Mouse (Mus musculus) megakaryocyte, embryonic 14.5 days (primary cell): ENCODE measurements around the gene Fstl3. TPM values are rescaled to one million over a fixed set of nuclear protein-coding genes. Genes with fewer than 3 reads are reported as not detected.

Experiments used
- H3K27me3 ChIP-seq: replicated peaks from 2 replicates; pipeline ENCODE3; 2012; ENCODE audit warnings: inconsistent platforms
- H3K36me3 ChIP-seq: replicated peaks from 2 replicates; pipeline ENCODE3; 2012; ENCODE audit warnings: low read length, inconsistent platforms, mixed read lengths
- H3K4me1 ChIP-seq: 2 replicates; pipeline ENCODE4 v1.6.1; 2012; ENCODE audit warnings: inconsistent platforms
- H3K4me3 ChIP-seq: replicated peaks from 2 replicates; pipeline ENCODE3; 2012; ENCODE audit warnings: moderate library complexity, mild to moderate bottlenecking, inconsistent platforms
- H3K9me3 ChIP-seq: 2 replicates; pipeline ENCODE4 v1.6.1; 2012; ENCODE audit warnings: inconsistent platforms
- FLI1 ChIP-seq: IDR thresholded peaks from 2 replicates; pipeline ENCODE4 v1.6.1; 2012; ENCODE audit warnings: low read length, inconsistent platforms, mixed read lengths
- GATA1 ChIP-seq: IDR thresholded peaks from 3 replicates; pipeline ENCODE4 v1.6.1; 2012; ENCODE audit warnings: mixed read lengths, low read length, inconsistent platforms, borderline replicate concordance
- polyA plus RNA-seq: library from polyadenylated mRNA; stranded (reverse); fragments of >175 nt; gene quantifications from 2 replicates; pipeline ENCODE4 v1.2.3, GENCODE M21; 2012; ENCODE audit warnings: low replicate concordance; ENCODE audit not compliant: insufficient read depth

Fstl3 gene
- polyA plus RNA-seq, 1 experiment: 1.6 TPM

DNA sequence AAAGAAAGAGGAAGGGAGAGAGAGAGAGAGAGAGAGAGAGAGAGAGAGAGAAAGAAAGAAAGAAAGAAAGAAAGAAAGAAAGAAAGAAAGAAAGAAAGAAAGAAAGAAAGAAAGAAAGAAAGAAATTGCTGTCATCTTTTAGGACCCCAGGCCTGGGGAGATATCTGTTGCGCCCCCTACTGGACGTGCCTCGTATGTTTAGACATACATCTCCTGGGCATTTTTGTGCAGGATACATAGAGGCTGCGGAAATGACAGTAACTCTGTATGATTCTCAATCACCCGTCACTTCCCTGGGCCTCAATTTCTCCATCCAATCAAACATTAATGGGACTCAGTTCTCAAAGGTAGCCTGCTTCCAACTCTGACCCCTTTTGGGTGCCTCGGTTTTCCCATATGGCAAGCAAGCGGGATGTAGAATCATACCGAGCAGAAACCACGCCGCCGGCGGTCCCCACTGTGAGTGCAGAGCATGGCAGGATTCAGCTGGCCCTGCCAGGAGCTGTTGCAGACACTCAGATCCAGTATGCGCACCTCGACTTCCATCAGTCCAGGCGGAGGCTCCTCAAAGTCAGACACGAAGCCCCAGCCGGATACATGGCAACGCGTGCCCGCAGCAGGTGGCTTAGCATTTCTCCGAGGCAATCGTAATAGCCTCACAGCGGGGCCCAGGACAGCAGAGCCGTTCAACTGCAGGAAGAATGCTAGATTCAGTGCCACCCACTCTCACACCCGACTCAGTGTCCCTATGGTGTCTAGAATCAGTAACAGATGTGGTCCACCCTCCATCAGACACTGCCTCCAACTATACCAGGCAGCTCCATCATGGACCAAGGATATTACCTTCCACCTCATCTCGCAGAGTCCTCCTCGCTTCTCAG lies 7.1 kb downstream of the Fstl3 start:
- Histone ChIP-seq H3K36me3 (no peaks in the 10 kb centered on the region), H3K27me3 (peaks cover 28% of the 10 kb centered on the region), H3K9me3 (no peaks in the 10 kb centered on the region), H3K4me1 (peaks cover 53% of the 10 kb centered on the region), H3K4me3 (no peak overlapping the region)
- no peak for TF ChIP-seq GATA1

DNA sequence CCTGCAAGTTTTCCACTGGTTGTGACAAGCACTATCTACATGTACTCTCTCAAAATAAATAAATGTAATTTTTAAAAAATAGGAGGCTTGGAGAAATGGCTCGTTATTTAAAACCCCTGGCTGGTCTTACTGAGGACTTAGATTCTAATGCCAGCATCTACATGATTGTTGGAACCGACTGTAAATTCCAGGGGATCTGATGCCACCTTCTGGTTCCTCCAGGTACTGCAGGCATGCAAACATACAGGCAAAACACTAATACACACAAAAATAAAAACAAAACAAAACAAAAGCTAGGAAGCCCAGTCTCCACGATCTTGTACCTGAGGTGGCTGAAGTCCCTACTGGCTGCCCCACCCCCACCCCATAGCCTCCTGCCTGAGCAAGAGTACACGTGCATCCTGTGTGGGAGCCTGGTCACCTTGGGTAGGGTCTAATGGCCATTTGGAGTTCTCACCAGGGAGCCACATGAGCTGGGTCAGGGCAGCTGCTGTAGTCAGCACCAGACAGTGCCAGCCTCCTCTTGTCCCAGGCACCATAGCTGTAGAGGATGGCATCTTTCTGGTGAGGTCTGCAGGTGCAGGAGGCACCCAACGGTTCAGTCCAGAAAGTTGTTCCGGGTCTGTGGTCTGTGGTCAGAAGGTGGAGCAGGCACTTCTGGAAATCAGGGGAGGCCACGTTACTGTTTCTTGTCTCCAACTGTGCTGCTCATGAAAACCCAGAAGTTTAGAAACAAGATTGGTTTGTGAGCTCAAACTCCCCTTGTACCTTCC lies 11.5 kb downstream of the Fstl3 start:
- H3K4me1 ChIP-seq: peaks cover 37% of the 10 kb centered on the region
- peak overlapping the region; percentile 68 for H3K4me3 ChIP-seq
- no peaks in the 10 kb centered on the region for H3K9me3 ChIP-seq
- peaks cover 26% of the 10 kb centered on the region for H3K27me3 ChIP-seq
- H3K36me3 ChIP-seq: no peaks in the 10 kb centered on the region
- TF ChIP-seq FLI1 (no peak), GATA1 (no peak)

- no peak for TF ChIP-seq FLI1
- TF ChIP-seq GATA1: no peak
- H3K27me3 ChIP-seq: peaks cover 31% of the 10 kb centered on the region
- H3K4me1 ChIP-seq: peaks cover 40% of the 10 kb centered on the region
- H3K9me3 ChIP-seq: no peaks in the 10 kb centered on the region
- H3K4me3 ChIP-seq: no peak overlapping the region
- no peaks in the 10 kb centered on the region for H3K36me3 ChIP-seq
These were observed 12.5 kb downstream of the Fstl3 start for GRCm38 (mm10) chr10:79789581-79789980.

GRCm38 (mm10) chr10:79790861-79791260 lies 13.8 kb downstream of the Fstl3 start, which contains the start of gene Prss57:
TSS of gene Prss57 (minus strand) at chr10:79790961.
- TF ChIP-seq FLI1: no peak
- no peak for TF ChIP-seq GATA1
- Histone ChIP-seq H3K36me3 (no peaks in the 10 kb centered on the region), H3K27me3 (peaks cover 30% of the 10 kb centered on the region), H3K4me1 (peaks cover 46% of the 10 kb centered on the region), H3K9me3 (peaks cover 2% of the 10 kb centered on the region; the same call in 1 of the 2 replicates), H3K4me3 (no peak within 1 kb of the TSS)

DNA sequence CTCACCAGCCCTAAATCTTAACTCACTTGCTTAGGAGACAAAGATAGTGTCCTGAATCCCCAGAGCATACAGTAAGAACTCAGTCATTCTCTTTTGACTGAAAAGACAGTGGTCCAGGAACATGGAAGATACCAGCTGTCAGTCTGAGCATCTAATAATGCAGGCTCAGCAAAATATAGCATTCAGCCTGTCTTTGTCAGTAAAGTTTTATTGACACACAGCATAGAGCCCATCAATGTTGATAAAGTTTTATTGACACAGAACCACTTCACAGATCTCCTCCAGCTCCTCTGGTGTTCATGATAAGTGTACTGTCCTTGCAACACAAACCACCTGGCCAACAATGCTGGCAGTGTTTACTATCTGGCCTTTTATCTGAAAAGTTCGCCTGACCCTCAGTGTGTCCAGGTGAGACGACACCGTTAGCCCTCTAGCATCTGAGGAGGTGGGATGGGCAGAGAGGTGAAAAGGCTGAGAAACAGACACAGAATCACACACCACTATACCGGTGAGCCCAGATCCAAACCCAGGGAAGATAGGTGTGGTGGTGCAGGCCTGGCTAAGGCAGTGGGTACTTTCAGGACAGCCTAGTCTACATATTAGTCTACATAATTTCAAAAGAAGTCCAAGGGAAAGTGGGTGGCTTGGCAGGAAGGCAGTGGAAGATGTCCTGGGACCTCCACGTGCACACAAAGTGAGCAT lies 15.4 kb downstream of the Fstl3 start:
- H3K36me3 ChIP-seq: no peaks in the 10 kb centered on the region
- TF ChIP-seq FLI1: no peak
- TF ChIP-seq GATA1: no peak
- H3K4me1 ChIP-seq: peaks cover 56% of the 10 kb centered on the region
- peaks cover 2% of the 10 kb centered on the region; the same call in 1 of the 2 replicates for H3K9me3 ChIP-seq
- H3K4me3 ChIP-seq: peak overlapping the region; percentile 93
- H3K27me3 ChIP-seq: peaks cover 26% of the 10 kb centered on the region

- Histone ChIP-seq H3K27me3 (peaks cover 26% of the 10 kb centered on the region), H3K4me1 (peaks cover 61% of the 10 kb centered on the region), H3K4me3 (peak within 1 kb of the TSS; percentile 93), H3K9me3 (peaks cover 2% of the 10 kb centered on the region; the same call in 1 of the 2 replicates), H3K36me3 (no peaks in the 10 kb centered on the region)
- TF ChIP-seq GATA1 (no peak), FLI1 (no peak)
These were observed 16.1 kb downstream of the Fstl3 start, which contains the start of gene Palm for GRCm38 (mm10) chr10:79793051-79793737. TSS of gene Palm (plus strand) at chr10:79793572.

GRCm38 (mm10) chr10:79793738-79794490 lies 16.8 kb downstream of the Fstl3 start:
- Histone ChIP-seq H3K36me3 (no peaks in the 10 kb centered on the region), H3K4me3 (peak overlapping the region; percentile 93), H3K4me1 (peaks cover 63% of the 10 kb centered on the region), H3K27me3 (peaks cover 26% of the 10 kb centered on the region), H3K9me3 (peaks cover 2% of the 10 kb centered on the region; the same call in 1 of the 2 replicates)
- no peak for TF ChIP-seq FLI1
- no peak for TF ChIP-seq GATA1

- Histone ChIP-seq H3K36me3 (no peaks in the 10 kb centered on the region), H3K4me1 (peaks cover 68% of the 10 kb centered on the region), H3K9me3 (peaks cover 2% of the 10 kb centered on the region; the same call in 1 of the 2 replicates), H3K27me3 (peaks cover 23% of the 10 kb centered on the region), H3K4me3 (peak overlapping the region; percentile 93)
- no peak for TF ChIP-seq GATA1
- no peak for TF ChIP-seq FLI1
These were observed 17.4 kb downstream of the Fstl3 start for GRCm38 (mm10) chr10:79794491-79794931.
